Mouse (Mus musculus) myocyte (in vitro differentiated cells): ENCODE measurements around the gene Tfcp2.

Source experiments
- CEBPB ChIP-seq: IDR thresholded peaks from 2 replicates; pipeline ENCODE4 v1.6.1; 2011; ENCODE audit warnings: mild to moderate bottlenecking, moderate library complexity; ENCODE audit not compliant: poor library complexity, insufficient read depth, severe bottlenecking
- E2F4 ChIP-seq: IDR thresholded peaks from one replicate; pipeline ENCODE4 v1.6.1; 2011; ENCODE audit warnings: mild to moderate bottlenecking, control low read depth, moderate library complexity; ENCODE audit not compliant: insufficient read depth
- MAX ChIP-seq: IDR thresholded peaks from one replicate; pipeline ENCODE4 v1.6.1; 2011; ENCODE audit warnings: low read depth, mild to moderate bottlenecking, control low read depth
- MYOG ChIP-seq, 3 experiments: IDR thresholded peaks; one replicate each; pipeline ENCODE4 v1.6.1; 2011; ENCODE audit warnings: control low read depth in 2 of 3, low read depth in 2 of 3, mild to moderate bottlenecking in 2 of 3; ENCODE audit not compliant: insufficient read length in 2 of 3, control insufficient read depth in 1 of 3, insufficient read depth in 1 of 3
- POLR2A ChIP-seq: IDR thresholded peaks from one replicate; pipeline ENCODE4 v1.6.1; 2011; ENCODE audit warnings: low read depth, mild to moderate bottlenecking, control low read depth, moderate library complexity; ENCODE audit not compliant: insufficient read length
- POLR2AphosphoS2 ChIP-seq: IDR thresholded peaks from one replicate; pipeline ENCODE4 v1.6.1; 2011; ENCODE audit warnings: low read depth, control low read depth; ENCODE audit not compliant: insufficient read length
- REST ChIP-seq: IDR thresholded peaks from one replicate; pipeline ENCODE4 v1.6.1; 2011; ENCODE audit warnings: mild to moderate bottlenecking, control low read depth, moderate library complexity; ENCODE audit not compliant: insufficient read depth, insufficient read length
- SRF ChIP-seq: IDR thresholded peaks from one replicate; pipeline ENCODE4 v1.6.1; 2011; ENCODE audit warnings: low read depth; ENCODE audit not compliant: control insufficient read depth, insufficient read length
- TCF3 ChIP-seq: IDR thresholded peaks from one replicate; pipeline ENCODE4 v1.6.1; 2011; ENCODE audit warnings: low read depth, control low read depth; ENCODE audit not compliant: insufficient read length
- USF1 ChIP-seq: IDR thresholded peaks from one replicate; pipeline ENCODE4 v1.6.1; 2011; ENCODE audit warnings: low read depth, mild to moderate bottlenecking, control low read depth, moderate library complexity

GRCm38 (mm10) chr15:100458055-100458454 lies 93.8 kb downstream of the Tfcp2 start:
- no peak for TF ChIP-seq USF1
- no peak for TF ChIP-seq POLR2AphosphoS2
- TF ChIP-seq POLR2A, result no peak
- TF ChIP-seq MAX, result no peak
- no peak for TF ChIP-seq CEBPB
- no peak for TF ChIP-seq E2F4
- no peak for TF ChIP-seq MYOG (IDR thresholded peaks at IDR 0.05; ENCODE audit: control insufficient read depth in 1 of 3, insufficient read depth in 1 of 3, insufficient read length in 2 of 3, low read depth in 2 of 3)
- TF ChIP-seq TCF3, result no peak
- TF ChIP-seq REST, result no peak
- no peak for TF ChIP-seq SRF
